Mouse (Mus musculus): ENCODE results near the gene Cd28. TPM values are rescaled to one million over a fixed set of nuclear protein-coding genes. Genes with fewer than 3 reads are reported as not detected.

Gene Cd28
- polyA plus RNA-seq, 1 experiment from 2014 or later: 0.05 TPM

- H3K4me2 ChIP-seq (ENCODE audit: low read depth, low read length): no peak overlapping the region
- H3K9me3 ChIP-seq (ENCODE audit: low read length): no peaks in the 10 kb centered on the region
- ATAC-seq: no peak
- H3K4me3 ChIP-seq (ENCODE audit: low read depth, low read length): no peak overlapping the region
- no peak overlapping the region for H3K27ac ChIP-seq (ENCODE audit: low read depth)
- no peak for DNase-seq
- no peaks in the 10 kb centered on the region for H3K4me1 ChIP-seq (ENCODE audit: insufficient read depth)
- 78% methylated on average over 3 of the region's 3 CpGs for WGBS (ENCODE audit: insufficient replicate concordance)
- no peaks in the 10 kb centered on the region for H3K36me3 ChIP-seq (replicated peaks; ENCODE audit: insufficient read depth, low read length)
- H3K27me3 ChIP-seq (ENCODE audit: insufficient read depth, low read length): no peaks in the 10 kb centered on the region
- H3K9ac ChIP-seq (replicated peaks): no peak overlapping the region
- TF ChIP-seq CTCF (IDR thresholded peaks at IDR 0.05; ENCODE audit: low read depth) (no peak), EP300 (IDR thresholded peaks at IDR 0.05; ENCODE audit: low read depth) (no peak)
Measured at GRCm38 (mm10) chr1:60696115-60696895, 20.3 kb upstream of the Cd28 start.

DNA sequence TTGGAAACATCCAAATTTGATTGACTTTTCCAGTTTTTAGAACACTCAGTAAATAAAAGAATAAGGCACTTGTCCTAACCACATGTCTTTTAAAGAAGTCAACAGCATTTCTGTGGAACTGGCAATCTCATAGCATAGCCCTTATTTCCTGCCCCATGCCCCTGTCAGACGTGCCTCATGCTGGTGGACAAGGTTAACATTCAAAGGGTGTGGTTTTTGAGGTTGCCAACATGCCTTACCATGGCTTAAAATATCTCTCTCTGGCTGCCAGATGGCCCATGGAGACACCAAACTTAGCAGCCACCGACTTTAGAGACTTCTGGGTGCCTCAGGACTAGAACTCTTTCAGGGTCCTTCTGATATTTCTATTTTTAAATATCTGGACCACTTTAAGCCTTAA, 14.0 kb upstream of the Cd28 start:
- 21% methylated on average over 2 of the region's 2 CpGs for WGBS (ENCODE audit: insufficient replicate concordance)

GRCm38 (mm10) chr1:60713238-60713637, 3.4 kb upstream of the Cd28 start:
- ATAC-seq: no peak
- Histone ChIP-seq H3K9me3 (ENCODE audit: low read length) (no peaks in the 10 kb centered on the region), H3K9ac (replicated peaks) (no peak overlapping the region), H3K27ac (ENCODE audit: low read depth) (no peak overlapping the region), H3K4me2 (ENCODE audit: low read depth, low read length) (no peak overlapping the region), H3K4me3 (ENCODE audit: low read depth, low read length) (no peak overlapping the region), H3K4me1 (ENCODE audit: insufficient read depth) (no peaks in the 10 kb centered on the region), H3K27me3 (ENCODE audit: insufficient read depth, low read length) (no peaks in the 10 kb centered on the region), H3K36me3 (replicated peaks; ENCODE audit: insufficient read depth, low read length) (no peaks in the 10 kb centered on the region)
- WGBS (ENCODE audit: insufficient replicate concordance): 64% methylated on average over 3 of the region's 3 CpGs
- DNase-seq: no peak
- no peak for TF ChIP-seq EP300 (IDR thresholded peaks at IDR 0.05; ENCODE audit: low read depth)
- TF ChIP-seq CTCF (IDR thresholded peaks at IDR 0.05; ENCODE audit: low read depth): no peak

More for the DNA sequence above, 14.0 kb upstream of the Cd28 start:
- H3K4me1 ChIP-seq (ENCODE audit: insufficient read depth): no peaks in the 10 kb centered on the region
- H3K4me2 ChIP-seq (ENCODE audit: low read depth, low read length): no peak overlapping the region
- no peaks in the 10 kb centered on the region for H3K9me3 ChIP-seq (ENCODE audit: low read length)
- no peaks in the 10 kb centered on the region for H3K27me3 ChIP-seq (ENCODE audit: insufficient read depth, low read length)
- no peak overlapping the region for H3K4me3 ChIP-seq (ENCODE audit: low read depth, low read length)
- H3K9ac ChIP-seq (replicated peaks): no peak overlapping the region
- H3K36me3 ChIP-seq (replicated peaks; ENCODE audit: insufficient read depth, low read length): no peaks in the 10 kb centered on the region
- no peak overlapping the region for H3K27ac ChIP-seq (ENCODE audit: low read depth)
- TF ChIP-seq EP300 (IDR thresholded peaks at IDR 0.05; ENCODE audit: low read depth): no peak
- TF ChIP-seq CTCF (IDR thresholded peaks at IDR 0.05; ENCODE audit: low read depth): no peak
- no peak for DNase-seq
- ATAC-seq: no peak

GRCm38 (mm10) chr1:60715651-60716196, 876 bp upstream of the Cd28 start:
- DNase-seq: no peak
- no peaks in the 10 kb centered on the region for H3K4me1 ChIP-seq (ENCODE audit: insufficient read depth)

DNA sequence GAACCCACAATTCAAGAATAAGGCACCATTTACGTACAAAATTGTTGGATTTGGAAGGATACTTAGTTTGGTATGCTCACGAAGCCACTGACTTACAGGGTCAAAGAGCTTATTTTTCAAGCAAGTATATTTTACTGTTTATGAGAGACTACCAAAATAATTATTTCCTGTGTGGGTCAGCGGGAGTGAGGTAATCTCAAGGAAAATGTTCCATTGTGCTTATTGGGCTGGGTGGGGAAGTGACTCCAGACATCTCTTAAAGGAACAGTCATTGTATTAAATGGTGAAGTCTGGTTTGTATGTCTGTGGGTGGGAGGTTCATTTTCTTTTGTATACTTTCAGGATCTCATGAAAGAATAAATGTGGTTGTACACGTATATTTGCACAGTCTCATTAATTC, 2.0 kb downstream of the Cd28 start:
- DNase-seq: no peak
- no peaks in the 10 kb centered on the region for H3K4me1 ChIP-seq (ENCODE audit: insufficient read depth)
- ATAC-seq: no peak
- H3K27ac ChIP-seq (ENCODE audit: low read depth): no peak overlapping the region
- TF ChIP-seq EP300 (IDR thresholded peaks at IDR 0.05; ENCODE audit: low read depth) (no peak), CTCF (IDR thresholded peaks at IDR 0.05; ENCODE audit: low read depth) (no peak)
- H3K9ac ChIP-seq (replicated peaks): no peak overlapping the region
- WGBS (ENCODE audit: insufficient replicate concordance): 71% methylated on average over 4 of the region's 4 CpGs
- H3K9me3 ChIP-seq (ENCODE audit: low read length): no peaks in the 10 kb centered on the region
- no peaks in the 10 kb centered on the region for H3K36me3 ChIP-seq (replicated peaks; ENCODE audit: insufficient read depth, low read length)
- H3K27me3 ChIP-seq (ENCODE audit: insufficient read depth, low read length): no peaks in the 10 kb centered on the region
- no peak overlapping the region for H3K4me3 ChIP-seq (ENCODE audit: low read depth, low read length)
- no peak overlapping the region for H3K4me2 ChIP-seq (ENCODE audit: low read depth, low read length)

More at GRCm38 (mm10) chr1:60715651-60716196, 876 bp upstream of the Cd28 start:
- no peak overlapping the region for H3K4me2 ChIP-seq (ENCODE audit: low read depth, low read length)
- TF ChIP-seq EP300 (IDR thresholded peaks at IDR 0.05; ENCODE audit: low read depth) (peak; percentile 52), CTCF (IDR thresholded peaks at IDR 0.05; ENCODE audit: low read depth) (no peak)
- no peaks in the 10 kb centered on the region for H3K27me3 ChIP-seq (ENCODE audit: insufficient read depth, low read length)
- H3K36me3 ChIP-seq (replicated peaks; ENCODE audit: insufficient read depth, low read length): no peaks in the 10 kb centered on the region
- no peak for ATAC-seq
- H3K9me3 ChIP-seq (ENCODE audit: low read length): no peaks in the 10 kb centered on the region
- H3K27ac ChIP-seq (ENCODE audit: low read depth): 0 out of 2 replicates have a peak overlapping the region, but pooled peaks have one; percentile 44
- WGBS (ENCODE audit: insufficient replicate concordance): 66% methylated on average over 8 of the region's 8 CpGs
- no peak overlapping the region for H3K9ac ChIP-seq (replicated peaks)
- no peak overlapping the region for H3K4me3 ChIP-seq (ENCODE audit: low read depth, low read length)

DNA sequence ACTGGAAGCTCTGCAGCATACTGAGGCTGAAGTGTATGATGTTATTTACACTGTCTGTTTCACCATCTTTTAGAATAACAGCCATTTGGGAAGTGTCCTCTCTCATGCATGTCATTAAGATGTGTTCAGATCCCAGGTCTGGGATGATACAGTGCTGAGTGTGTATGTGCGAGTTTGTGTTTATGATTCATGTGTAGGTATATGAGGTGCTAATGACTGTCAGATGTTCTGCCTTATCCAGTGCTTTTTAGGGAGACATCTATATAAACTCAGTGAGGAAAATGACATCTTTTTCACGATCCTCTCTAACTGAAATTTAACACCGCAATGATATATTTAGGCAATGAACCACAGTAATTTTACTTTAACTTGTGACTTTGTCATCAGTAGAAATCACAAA, 7.0 kb downstream of the Cd28 start:
- no peak for TF ChIP-seq CTCF (IDR thresholded peaks at IDR 0.05; ENCODE audit: low read depth)
- TF ChIP-seq EP300 (IDR thresholded peaks at IDR 0.05; ENCODE audit: low read depth): no peak
- H3K9ac ChIP-seq (replicated peaks): no peak overlapping the region
- no peaks in the 10 kb centered on the region for H3K9me3 ChIP-seq (ENCODE audit: low read length)
- no peaks in the 10 kb centered on the region for H3K36me3 ChIP-seq (replicated peaks; ENCODE audit: insufficient read depth, low read length)
- DNase-seq (no peak), ATAC-seq (no peak)
- no peaks in the 10 kb centered on the region for H3K4me1 ChIP-seq (ENCODE audit: insufficient read depth)
- no peak overlapping the region for H3K4me2 ChIP-seq (ENCODE audit: low read depth, low read length)
- H3K4me3 ChIP-seq (ENCODE audit: low read depth, low read length): no peak overlapping the region
- no peak overlapping the region for H3K27ac ChIP-seq (ENCODE audit: low read depth)
- H3K27me3 ChIP-seq (ENCODE audit: insufficient read depth, low read length): no peaks in the 10 kb centered on the region
- 84% methylated on average over 3 of the region's 3 CpGs for WGBS (ENCODE audit: insufficient replicate concordance)

All from liver, postnatal 0 days (tissue).